Mouse (Mus musculus) spleen, adult 2 months (tissue): ENCODE data around the gene Olfr983.

Experiments
- CTCF ChIP-seq: fragments of 200-500 bp; IDR thresholded peaks from 2 replicates; pipeline ENCODE4 v1.5.1; 2011; ENCODE audit warnings: mild to moderate bottlenecking, inconsistent platforms; ENCODE audit not compliant: insufficient read depth, insufficient read length, insufficient replicate concordance; ENCODE audit errors: extremely low read depth
- POLR2A ChIP-seq: fragments of 200-500 bp; IDR thresholded peaks from 2 replicates; pipeline ENCODE4 v1.6.1; 2011; ENCODE audit warnings: low read depth, low read length, inconsistent platforms

DNA sequence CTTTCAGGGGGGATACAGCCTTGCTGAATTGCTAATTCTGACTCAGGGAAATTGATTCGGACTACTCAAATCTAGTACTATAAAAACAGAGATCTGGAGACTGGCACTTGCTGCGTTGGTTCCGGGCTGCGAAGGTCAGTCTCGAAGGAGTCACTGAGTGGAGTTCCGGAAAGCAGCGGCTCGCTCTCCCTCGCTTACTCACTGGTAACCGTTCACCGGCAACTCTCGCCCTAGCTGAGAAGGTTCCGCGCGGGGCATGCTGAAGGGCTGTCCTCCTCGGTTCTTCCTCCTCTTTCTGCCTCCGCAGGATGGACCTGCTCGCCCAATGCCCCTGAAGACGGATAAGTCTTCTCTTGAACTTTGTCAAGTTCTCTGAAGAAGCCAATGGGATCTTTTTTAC lies 43.3 kb downstream of the Olfr983 start:
- TF ChIP-seq POLR2A = no peak
- no peak for TF ChIP-seq CTCF
